Mouse (Mus musculus) CD8-positive naive resting alpha-beta T cell, adult 57 days (primary cell): ENCODE results near the gene Zfp296. TPM values are rescaled to one million over a fixed set of nuclear protein-coding genes. Genes with fewer than 3 reads are reported as not detected.

Experiments used
- total RNA-seq: library from RNA; stranded (reverse); gene quantifications from one replicate; pipeline ENCODE4 v1.2.4, GENCODE M21; 2023

Zfp296 gene
- 2.4 TPM for total RNA-seq

DNA sequence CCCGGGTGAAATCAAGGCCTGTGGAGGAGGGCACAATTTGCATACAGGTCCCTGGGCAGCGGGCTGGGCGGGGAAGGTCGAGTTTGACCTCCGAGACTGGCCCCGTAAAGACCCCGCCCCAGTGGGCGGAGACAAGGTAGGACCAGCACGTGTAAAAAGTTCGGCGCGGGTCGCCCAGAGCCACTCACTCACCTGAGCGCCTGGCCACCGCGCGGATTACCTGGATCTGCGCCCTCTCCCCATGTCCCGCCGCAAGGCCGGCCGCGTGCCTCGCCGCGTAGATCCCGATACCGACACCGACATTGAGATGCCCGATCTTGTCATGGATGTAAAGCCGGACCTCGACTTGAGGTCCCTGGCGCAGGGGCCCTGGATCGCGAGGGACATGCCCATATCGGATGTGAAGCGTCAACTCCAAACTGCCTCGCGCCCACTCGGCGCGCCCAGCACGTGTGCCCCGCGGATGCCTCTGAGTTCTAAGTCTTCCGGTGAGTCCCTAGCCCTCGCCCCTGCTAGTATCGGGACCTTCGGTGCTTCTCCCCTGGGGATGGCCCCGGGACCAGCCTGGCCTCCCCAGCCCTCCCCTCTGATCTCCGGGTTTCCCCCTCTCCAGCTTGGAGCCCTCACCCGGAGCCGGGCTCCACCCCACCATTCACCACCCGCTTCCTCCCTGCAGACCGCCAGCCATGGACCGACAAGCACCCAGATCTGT lies at the start of gene Zfp296, which contains the start of gene Gemin7:
Gene Zfp296, plus strand, starts transcription at position 147 of the 712 bp plus-strand sequence.
Gene Gemin7, minus strand, starts transcription at position 455 of the 712 bp plus-strand sequence.

DNA sequence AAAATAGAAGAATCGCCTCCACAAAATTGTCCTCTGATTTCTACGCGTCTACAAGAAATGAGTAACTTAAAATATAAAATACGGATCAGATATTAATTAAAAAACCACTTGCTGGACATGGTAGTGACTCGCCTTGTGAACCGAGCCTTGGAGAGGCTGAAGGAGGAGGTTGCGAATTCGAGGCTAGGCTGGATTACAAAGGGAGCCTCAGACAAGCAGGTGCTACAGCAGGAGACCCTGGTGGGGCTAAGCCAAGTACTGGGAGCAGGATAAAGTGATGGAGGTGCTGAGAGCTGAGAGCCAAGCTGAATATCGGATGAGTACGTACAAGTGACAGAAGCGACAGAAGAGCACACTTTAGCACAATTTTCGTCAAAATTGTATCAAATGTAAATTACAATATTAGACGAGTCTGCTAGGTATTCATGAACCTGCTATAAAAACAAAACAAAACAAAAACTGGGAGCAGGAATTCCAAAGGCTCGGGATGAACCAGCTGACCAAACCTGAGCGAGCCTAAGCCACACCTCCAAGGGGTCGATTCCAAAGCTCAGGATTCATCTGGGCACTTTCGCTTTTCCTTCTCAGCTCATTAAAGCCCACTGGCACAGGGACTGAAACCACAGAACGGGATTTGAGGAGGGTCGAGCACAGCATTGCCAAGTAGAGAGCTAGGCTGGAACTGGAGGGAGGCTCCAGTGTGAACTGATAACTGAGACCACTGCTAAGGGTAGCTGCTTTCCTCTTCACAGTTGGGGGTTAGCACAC lies 14.3 kb upstream of the Zfp296 start, which contains the start of gene Ppp1r37:
Gene Ppp1r37, minus strand, starts transcription at position 434 of the 768 bp plus-strand sequence.

DNA sequence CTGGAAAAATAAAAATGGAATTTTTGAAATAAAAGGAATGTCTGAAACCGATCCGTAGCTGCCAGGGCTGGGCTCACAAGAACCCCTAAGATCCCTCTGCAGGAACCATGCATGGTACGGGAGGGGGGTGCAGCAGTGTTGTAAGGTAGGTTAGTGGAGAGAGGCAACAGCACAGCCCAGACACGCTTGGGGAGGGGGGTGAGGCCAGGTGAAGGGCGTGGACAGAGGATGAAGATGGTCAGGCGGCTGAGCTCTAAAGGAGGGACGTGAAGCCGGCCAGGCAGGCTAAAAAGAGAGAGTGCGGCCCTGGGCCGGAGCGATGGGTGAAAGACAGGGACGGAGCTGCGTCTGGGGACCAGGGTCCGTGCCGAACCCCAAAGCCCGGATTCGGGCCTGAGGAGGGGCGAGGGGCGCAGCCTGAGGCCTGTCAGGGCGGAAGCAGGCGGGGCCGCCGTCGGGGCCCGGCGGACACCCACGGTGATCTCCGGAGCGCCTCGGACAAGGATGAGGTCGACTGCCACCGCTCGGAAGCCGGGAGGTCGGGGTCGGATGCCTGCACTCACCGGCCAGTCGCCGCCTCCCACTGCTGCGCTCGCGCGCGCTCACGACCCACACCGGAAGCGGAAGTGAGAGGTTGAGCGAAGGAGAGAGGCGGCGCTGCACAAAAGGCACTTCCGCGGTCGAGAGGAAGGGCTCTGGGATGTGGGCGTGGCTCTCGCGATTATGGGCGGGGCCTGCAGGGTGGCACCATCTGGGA lies 26.9 kb downstream of the Zfp296 start, which contains the start of gene Clasrp:
Gene Clasrp, minus strand, starts transcription at position 638 of the 757 bp plus-strand sequence.

DNA sequence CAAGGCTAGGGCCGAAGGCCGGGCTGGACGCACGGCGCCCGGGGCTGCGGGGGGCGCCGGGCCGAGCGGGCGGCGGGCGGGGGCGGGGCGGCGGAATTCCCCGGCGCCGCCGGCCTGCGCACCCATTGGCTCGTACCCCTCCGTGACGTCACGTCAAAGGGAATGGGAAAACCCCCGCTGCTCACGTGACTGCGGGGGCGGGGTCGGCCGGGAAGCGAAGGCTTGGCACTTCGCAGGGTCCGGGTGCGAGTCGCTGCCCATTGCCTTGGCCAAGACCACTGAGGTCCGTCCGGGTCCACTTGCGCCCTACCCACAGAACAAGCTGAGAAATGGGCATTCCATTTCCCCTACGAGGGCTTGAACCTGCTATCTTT lies 52.3 kb downstream of the Zfp296 start, which contains the start of gene Relb:
Gene Relb, minus strand, starts transcription at position 78 of the 374 bp plus-strand sequence.

Other genes starting within 250 kb of the Zfp296 start
- gene Ercc1, start 232.5 kb upstream of the Zfp296 start, total RNA-seq = 65.9 TPM
- gene Cd3eap, start 217.8 kb upstream of the Zfp296 start, total RNA-seq = 12.8 TPM
- 1.6 TPM for gene Ppp1r13l, start 217.5 kb upstream of the Zfp296 start, total RNA-seq
- 83.7 TPM for gene Ercc2, start 195.3 kb upstream of the Zfp296 start, total RNA-seq
- gene Klc3, start 173.2 kb upstream of the Zfp296 start, total RNA-seq = 3.6 TPM
- not detected for gene Ckm, start 172.5 kb upstream of the Zfp296 start, total RNA-seq
- 26.6 TPM for gene Mark4, start 118.5 kb upstream of the Zfp296 start, total RNA-seq
- gene Exoc3l2, start 114.0 kb upstream of the Zfp296 start, total RNA-seq = not detected
- 3.8 TPM for gene Bloc1s3, start 68.9 kb upstream of the Zfp296 start, total RNA-seq
- gene Trappc6a, start 68.9 kb upstream of the Zfp296 start, total RNA-seq = 24.3 TPM
- not detected for gene Nkpd1, start 59.4 kb upstream of the Zfp296 start, total RNA-seq
- 51.4 TPM for gene Ppp1r37, start 14.2 kb upstream of the Zfp296 start, total RNA-seq
- 48.1 TPM for gene Gemin7, start 308 bp downstream of the Zfp296 start, total RNA-seq
- 87.8 TPM for gene Clasrp, start 27.2 kb downstream of the Zfp296 start, total RNA-seq
- gene Relb, start 52.2 kb downstream of the Zfp296 start, total RNA-seq = 44.9 TPM
- 70.1 TPM for gene Clptm1, start 87.7 kb downstream of the Zfp296 start, total RNA-seq
- gene Apoc2, start 100.7 kb downstream of the Zfp296 start, total RNA-seq = 2.1 TPM
- gene Gm44805, start 104.1 kb downstream of the Zfp296 start, total RNA-seq = not detected
- gene Apoc4, start 104.2 kb downstream of the Zfp296 start, total RNA-seq = not detected
- gene Apoc1, start 115.4 kb downstream of the Zfp296 start, total RNA-seq = 1.4 TPM
- gene Apoe, start 121.9 kb downstream of the Zfp296 start, total RNA-seq = 33.1 TPM
- gene Tomm40, start 138.2 kb downstream of the Zfp296 start, total RNA-seq = 59.7 TPM
- gene Nectin2, start 173.2 kb downstream of the Zfp296 start, total RNA-seq = not detected
- not detected for gene Bcam, start 193.7 kb downstream of the Zfp296 start, total RNA-seq
- 1.0 TPM for gene Cblc, start 219.5 kb downstream of the Zfp296 start, total RNA-seq
- gene Bcl3, start 245.5 kb downstream of the Zfp296 start, total RNA-seq = 14.5 TPM